Mouse (Mus musculus): ENCODE measurements around the gene Nr1d1.

Nr1d1 gene

DNA sequence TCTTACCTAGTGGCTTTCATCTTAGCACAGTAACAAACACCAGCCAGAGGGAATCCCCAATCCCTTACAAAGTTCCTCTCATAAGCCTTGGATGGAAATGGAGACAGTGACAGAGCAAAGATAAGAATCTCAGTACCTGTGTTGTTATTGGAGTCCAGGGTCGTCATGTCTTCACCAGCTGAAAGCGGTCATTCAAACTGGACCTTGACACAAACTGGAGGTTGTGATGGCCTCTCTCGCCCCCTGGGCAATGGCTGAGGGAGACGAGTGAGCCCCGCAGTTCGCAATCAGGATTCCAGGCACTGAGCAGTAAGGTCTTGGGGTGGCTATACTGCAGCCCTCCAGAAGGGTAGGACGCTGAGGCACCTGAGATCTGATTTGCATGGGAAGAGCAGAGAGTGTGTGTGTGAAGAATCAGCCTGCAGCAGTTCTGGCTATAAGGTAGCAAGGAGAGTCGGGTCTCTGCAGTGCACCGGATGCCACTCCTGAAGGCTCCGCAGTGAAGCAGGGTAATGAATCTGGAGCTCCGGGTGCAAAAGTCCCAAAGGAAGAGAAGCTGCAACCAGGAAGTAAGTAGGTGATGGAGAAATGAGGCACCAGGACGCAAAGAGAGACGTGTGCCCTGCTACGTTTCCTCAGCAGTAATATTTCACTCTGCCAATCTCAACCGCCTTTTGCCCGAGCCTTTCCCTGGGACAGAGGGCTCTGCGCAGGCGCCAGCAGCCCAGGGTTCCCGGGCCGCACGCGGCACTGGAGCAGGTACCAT, at the start of gene Nr1d1:
Gene Nr1d1, minus strand, starts transcription at position 752 of the 766 bp plus-strand sequence.
- DNase-seq (ENCODE audit: low read depth, low spot score) = peak; percentile 47

GRCm38 (mm10) chr11:98820968-98821367, 45.8 kb upstream of the Nr1d1 start:
- DNase-seq (ENCODE audit: low read depth, low spot score) = no peak

- DNase-seq (ENCODE audit: low read depth, low spot score) = no peak
Observed at GRCm38 (mm10) chr11:98816706-98817239, 41.6 kb upstream of the Nr1d1 start.

DNA sequence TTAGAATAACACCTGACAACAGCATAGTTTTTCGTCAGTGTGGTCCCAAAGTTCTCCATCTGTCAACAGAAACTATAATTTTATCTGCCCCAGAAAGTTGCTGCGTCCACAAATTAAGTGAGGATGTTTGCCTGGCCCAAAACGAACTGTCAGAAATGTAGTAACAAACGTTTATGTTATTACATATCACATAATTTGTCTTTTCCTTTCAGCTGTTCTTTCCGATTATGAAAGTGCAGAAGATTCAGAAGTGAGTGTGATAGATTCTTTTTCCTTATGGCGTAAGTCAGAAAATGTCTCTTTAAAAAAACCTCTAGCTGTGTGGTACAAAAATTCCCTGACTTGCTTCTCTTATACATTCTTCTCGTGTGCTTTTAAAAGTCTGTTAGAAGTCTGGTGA, 35.6 kb upstream of the Nr1d1 start:
- no peak for DNase-seq (ENCODE audit: low read depth, low spot score)

DNA sequence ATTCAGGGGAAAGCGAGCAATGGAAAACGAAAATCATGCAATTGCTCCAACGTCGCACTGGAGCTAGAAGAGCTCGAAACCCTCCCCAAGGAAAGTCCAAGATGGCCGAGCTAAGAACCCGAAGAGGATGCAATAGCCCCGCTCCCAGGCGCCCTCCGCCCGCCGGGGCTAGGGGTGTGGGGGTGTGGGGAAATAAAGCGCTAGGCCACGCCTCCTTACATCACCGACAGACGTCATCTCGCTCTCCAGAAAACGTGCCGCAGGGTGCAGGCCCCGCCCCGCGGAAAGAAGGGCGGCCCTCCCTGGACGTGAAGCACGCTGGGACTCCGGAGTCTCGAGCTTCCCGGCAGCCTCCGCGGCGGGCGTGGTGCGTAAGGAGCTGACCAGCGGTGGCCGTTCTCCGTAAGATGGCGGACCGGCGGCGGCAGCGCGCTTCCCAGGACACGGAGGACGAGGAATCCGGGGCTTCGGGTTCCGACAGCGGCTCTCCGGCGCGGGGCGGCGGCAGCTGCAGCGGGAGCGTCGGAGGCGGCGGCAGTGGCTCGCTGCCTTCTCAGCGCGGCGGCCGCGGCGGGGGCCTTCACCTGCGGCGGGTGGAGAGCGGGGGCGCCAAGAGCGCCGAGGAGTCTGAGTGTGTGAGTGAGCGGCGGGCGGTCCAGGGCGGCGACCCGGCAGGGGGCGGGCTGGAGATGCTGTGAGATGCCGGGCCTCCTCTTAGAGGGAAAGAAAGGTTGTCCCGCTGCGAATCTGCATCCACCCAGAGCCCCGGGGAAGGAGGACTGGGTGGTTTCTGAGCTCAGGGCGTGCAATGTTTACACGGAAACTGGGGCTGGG, 34.5 kb upstream of the Nr1d1 start:
- DNase-seq (ENCODE audit: low read depth, low spot score) = peak; percentile 99

DNA sequence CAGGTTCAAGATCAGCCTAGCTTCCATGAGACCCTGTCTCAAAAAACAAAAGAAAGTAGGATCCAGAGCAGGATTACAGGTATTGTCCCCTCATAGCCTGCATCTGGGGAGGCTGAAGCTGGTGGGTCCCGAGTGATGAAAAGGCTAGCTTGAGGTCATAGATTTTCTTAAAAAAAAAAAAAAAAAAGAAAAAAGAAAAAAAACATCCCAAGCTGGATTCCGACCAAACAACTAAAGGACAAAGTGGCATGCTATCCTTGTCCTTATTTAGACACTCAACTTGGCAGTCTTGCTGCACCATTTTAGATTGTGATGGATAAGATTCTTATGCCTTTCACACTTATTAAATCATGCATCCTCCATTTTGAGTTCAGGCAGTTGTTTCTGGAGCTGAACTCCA, 33.3 kb upstream of the Nr1d1 start:
- DNase-seq (ENCODE audit: low read depth, low spot score) = no peak

DNA sequence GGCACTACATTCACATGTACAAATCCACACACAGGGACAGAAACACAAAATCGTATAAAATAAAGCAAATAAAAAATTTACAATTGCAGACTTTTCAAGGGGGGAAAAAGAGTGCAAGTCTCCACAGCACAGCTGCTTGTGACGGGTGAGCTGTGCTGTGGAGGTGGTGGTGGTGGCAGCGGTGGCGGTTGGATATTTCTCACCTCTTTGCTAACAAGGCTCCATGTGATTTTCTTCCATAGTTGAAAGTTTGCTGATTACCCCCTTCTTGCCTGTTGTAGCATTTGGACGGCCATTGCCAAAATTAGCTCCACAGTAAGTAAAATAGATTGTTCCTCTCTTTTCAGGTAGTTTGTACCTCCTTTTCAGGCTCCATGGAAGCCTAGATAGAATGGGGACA, 29.5 kb upstream of the Nr1d1 start, which contains the start of gene Casc3:
Gene Casc3, plus strand, starts transcription at position 301 of the 400 bp plus-strand sequence.
- no peak for DNase-seq (ENCODE audit: low read depth, low spot score)

DNA sequence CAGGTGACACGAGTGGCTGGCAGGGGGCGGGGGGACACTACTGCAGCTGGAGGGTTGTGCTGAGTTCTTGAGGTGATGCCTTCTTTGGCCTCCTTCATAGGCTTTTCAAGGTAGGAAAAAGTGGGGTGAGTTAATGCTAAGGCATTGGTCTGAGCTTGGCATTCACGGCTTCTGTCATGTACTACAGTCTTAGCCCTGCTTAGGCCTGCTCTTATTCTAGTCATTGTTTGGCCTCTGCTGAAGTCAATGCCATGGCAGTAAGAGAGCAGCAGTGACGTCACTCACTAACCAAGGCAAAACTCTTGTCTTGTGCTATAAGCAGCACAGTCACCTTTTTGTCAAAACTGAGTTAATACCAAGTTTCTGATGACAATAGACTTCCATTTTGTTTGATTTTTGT, 22.8 kb upstream of the Nr1d1 start:
- DNase-seq (ENCODE audit: low read depth, low spot score) = no peak

DNA sequence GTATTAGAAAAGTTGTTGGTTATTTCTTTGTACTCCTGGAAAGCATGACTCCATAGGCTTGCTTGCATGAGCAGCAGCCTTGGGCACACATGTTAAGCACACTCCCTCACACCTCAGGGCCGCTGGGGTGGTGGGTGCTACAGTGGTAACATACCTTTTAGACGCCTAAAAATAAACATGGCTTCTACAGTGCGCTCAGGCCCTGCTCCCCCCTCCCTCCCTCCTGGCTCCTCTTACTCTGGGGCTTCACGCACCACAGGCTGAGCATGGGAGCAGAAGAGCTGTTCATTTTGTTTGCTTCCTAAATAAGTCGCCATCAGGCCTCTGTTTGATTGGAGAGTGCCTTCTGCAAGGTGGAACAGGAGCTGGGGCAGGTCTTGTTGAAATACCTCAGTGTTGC, 22.2 kb upstream of the Nr1d1 start:
- no peak for DNase-seq (ENCODE audit: low read depth, low spot score)

DNA sequence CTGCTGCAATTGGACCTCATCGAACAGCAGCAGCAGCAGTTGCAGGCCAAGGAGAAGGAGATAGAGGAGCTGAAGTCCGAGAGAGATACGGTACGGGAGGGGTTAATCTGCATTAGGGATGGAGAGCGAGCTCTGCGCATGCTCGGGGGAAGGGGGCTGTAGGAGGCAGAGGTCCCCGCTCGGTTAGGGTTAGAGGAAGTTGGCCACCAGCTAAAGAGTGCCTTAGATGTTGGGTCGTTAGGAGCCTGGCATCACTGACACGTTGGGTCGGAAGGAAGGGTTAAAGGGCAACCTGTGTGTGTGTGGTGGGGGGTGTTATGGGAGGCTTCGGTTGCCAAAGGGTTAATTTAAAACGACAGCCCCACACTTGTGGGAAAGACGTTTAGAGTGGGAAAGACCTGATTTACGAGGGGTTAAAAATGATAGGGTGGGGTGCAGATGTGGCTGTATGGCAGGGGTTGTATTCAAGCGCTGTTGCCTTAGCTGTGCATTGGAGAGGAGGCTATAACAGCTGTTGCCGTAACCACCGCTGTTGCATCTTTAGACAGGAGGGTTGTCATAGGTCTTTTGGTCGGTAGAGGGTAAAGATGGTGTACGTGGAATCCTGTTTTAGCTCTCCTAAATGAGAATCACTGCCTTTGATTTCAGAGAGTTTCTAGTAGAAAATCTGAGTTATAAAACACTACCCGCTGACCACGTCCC, 21.5 kb upstream of the Nr1d1 start:
- DNase-seq (ENCODE audit: low read depth, low spot score) = peak; percentile 69

GRCm38 (mm10) chr11:98795714-98796514, 20.8 kb upstream of the Nr1d1 start:
- no peak for DNase-seq (ENCODE audit: low read depth, low spot score)

GRCm38 (mm10) chr11:98795015-98795713, 20.0 kb upstream of the Nr1d1 start, which contains the start of gene Msl1:
Msl1 (plus strand) TSS chr11:98795516.
- peak; percentile 92 for DNase-seq (ENCODE audit: low read depth, low spot score)

DNA sequence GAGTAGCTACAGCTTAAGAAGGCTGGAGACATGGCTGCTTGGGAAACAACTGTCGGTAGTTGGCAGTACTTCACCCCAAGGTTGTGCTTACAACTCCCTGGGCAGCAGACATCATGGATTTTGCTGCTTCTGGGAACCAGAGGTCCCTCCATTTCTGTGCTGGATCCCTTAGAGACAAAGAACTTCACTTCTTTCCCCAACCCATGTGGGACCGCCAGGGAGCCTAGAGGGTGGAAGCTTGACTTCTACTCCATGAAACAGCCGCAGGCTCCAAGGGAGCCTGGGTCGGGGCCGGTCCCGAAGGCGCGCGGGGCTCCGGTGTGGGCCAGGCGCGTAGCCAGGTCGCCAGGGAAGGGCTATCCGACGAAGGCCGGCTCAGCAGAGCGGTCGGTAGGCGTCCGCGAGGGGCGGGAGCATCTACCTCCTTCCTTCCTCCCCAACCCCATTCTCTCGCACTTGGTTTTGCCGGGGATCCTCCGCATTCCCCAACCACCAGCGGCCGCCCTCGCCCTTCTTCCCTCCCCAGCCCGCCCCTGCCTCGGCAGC, 19.4 kb upstream of the Nr1d1 start:
- DNase-seq (ENCODE audit: low read depth, low spot score) = peak; percentile 73

DNA sequence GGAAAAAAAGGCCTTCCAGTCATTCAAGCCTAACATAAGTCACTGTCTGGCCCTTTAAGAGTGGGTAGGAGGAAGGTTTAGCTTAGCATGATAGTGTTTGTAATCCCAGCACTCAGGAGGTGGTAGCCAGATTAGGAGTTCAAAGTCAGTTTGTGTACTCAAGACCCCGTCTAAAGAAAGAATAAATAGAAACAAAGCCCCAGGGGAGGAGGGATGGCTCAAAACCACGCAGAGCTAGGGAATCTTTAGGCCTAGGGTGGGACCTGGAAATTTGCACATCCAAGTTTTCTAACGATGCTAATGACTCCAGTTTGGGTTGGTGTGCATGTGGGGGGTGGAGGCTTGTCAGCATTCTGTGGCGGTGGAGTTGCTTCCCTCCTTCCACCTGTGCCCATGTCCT, 16.9 kb upstream of the Nr1d1 start:
- no peak for DNase-seq (ENCODE audit: low read depth, low spot score)

DNA sequence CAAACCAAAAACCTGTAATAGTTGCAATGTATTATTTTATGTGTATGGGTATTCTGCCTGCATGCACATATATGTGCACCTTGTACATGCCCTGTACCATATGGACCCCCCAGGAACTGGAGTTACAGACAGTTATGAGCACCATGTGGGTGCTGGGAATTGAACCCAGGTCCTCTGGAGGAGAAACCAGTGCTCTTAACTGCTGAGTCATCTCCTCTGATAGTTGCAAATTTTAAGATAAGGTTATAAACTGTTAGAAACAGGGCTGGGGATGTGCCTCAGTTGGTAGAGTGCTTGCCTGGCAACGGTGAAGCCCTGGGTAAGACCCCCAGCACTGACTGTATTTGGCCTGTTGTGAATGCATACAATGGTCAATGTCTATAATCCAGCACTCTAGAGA, 16.3 kb upstream of the Nr1d1 start:
- DNase-seq (ENCODE audit: low read depth, low spot score) = no peak

GRCm38 (mm10) chr11:98790631-98791205, 15.6 kb upstream of the Nr1d1 start:
- no peak for DNase-seq (ENCODE audit: low read depth, low spot score)

DNA sequence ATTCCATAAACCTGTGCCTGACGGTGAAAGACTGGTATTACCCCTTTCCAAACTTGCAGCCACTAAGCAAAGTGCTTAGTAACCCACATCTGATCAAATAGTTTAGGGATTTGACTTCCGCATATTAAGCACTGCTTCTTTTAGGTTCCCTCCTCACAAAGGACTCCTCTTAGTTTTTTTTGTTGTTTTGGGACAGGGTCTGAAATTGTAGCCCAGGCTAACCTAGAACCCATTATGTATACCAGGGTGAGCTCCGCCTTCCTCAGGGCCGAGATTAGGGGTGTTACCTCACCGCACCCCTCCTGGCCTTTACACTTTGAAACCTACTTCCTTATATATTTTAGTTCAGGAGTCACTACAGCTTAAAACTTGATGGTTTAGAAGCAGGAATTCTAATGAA, 14.7 kb upstream of the Nr1d1 start:
- no peak for DNase-seq (ENCODE audit: low read depth, low spot score)

- no peak for DNase-seq (ENCODE audit: low read depth, low spot score)
Observed at GRCm38 (mm10) chr11:98789219-98789807, 14.2 kb upstream of the Nr1d1 start.

DNA sequence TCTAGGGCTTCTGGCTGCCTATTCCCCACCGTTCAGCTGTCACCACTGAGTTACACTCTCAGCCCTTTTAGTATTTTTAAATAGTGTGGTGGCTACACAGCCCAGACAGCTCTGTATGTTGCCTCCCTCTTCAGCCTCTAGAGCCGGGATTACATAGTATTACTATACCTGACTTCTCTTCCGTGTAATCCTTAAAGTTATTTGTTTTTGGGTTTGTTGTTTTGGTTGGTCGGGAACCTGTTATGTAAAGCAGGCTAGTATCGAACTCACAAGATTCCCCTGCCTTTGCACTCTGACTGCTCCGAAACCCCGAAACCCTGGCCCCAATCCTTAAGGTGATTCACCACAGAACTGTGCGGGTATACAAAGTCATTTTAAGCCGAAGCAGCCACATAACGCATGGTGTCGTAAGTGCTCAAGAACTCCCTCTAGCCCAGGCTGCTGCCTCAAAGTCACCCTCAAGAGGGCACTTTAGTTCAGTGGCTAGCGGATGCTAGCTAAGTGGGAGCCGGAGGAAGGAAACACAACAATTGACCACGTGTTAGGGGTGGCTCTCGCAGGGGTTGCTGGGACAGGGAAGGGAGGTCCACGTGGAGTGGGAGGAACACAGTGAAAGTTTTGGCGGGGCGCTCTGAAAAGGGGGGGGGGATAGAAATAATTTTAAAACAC, 13.6 kb upstream of the Nr1d1 start:
- DNase-seq (ENCODE audit: low read depth, low spot score) = peak; percentile 94

Measured in CD4-positive, CD25-positive, alpha-beta regulatory T cell, adult 2 months (primary cell).